Mouse (Mus musculus) stomach, postnatal 0 days (tissue): ENCODE results near the gene Rhbdl2.

Experiments used
- CTCF ChIP-seq: IDR thresholded peaks from 2 replicates; pipeline ENCODE4 v1.5.1; 2016; ENCODE audit warnings: antibody characterized with exemption, low read depth, mild to moderate bottlenecking, moderate library complexity
- EP300 ChIP-seq: optimal IDR thresholded peaks from 2 replicates; pipeline ENCODE3; 2016; ENCODE audit warnings: antibody characterized with exemption

- no peak for TF ChIP-seq CTCF
- TF ChIP-seq EP300: no peak
Measured at GRCm38 (mm10) chr4:123859379-123859778, 71.7 kb downstream of the Rhbdl2 start, which contains the start of gene 4933427I04Rik.
